Mouse (Mus musculus): ENCODE measurements around the gene Gm12695. TPM values are rescaled to one million over a fixed set of nuclear protein-coding genes. Genes with fewer than 3 reads are reported as not detected.
A peak's percentile ranks its signal among the peaks of the same experiment; 100 is the strongest.

The Gm12695 gene
- polyA plus RNA-seq, 1 experiment from 2014 or later, result not detected

DNA sequence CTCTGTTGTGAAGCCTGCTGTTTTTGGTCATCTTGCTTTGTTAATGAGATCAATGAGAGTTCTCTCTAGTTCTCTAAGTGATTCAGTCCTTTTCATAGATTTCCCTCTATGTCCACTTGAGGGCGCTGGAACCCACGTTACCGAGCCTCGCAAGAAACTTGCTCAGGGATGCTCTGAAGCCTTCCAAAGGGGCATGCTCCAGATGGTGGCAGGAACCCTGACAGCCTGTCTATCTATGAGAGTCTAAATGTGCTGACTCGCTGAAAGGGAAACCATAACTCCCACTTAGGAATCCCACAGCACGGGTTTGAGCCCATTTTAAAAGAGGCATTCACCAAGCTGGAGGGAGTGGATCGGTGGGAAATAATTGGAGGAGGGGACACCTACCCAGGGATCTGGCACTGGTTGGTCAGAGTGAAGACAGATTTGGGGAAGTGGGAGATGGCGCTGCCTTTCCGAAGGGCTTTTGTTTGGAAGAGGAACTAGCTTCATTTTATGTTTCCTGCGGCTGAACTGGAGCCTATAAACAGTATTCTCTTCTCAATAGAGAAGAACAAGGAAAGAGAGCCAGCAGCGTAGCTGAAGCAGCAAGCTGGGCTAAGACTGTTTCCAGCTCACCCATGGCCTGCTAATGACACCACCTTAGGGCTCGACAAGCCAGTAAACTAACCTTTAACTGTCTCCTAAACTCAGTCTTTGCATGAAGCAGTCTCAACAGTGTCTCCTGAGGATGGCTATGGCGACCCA, 88.2 kb downstream of the Gm12695 start:
- 39% methylated on average over 13 of the region's 13 CpGs for WGBS

DNA sequence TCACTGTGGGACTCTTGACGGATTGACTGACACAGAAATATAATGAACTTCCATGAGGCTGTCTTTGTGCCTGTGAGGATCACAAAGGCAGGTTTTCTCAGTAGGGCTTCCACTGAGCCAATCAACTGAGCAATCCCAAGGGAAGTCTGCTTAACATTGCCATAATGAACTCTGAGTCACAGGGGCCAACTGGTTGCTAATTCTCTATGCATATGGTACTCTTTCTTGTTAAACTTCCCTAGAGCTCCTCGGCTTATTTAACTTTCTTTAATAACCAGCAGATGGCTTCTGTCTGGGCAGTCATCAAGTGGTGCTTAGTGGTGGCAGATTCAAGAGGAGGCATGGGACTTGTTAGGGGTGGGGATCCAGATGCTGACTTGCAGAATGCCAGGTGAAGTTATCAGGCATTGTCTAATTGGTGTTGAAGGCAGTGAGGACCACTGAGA, 97.6 kb downstream of the Gm12695 start:
- no peak overlapping the region for H3K27ac ChIP-seq
- no peak for ATAC-seq (ENCODE audit: insufficient number of reproducible peaks, insufficient read depth, low FRiP score, low TSS enrichment, low read depth)
- no peak overlapping the region for H3K4me2 ChIP-seq

More for the DNA sequence above, 88.2 kb downstream of the Gm12695 start:
- Histone ChIP-seq H3K27ac (no peak overlapping the region), H3K4me2 (0 out of 2 replicates have a peak overlapping the region, but pooled peaks have one; percentile 28), H3K4me1 (peaks cover 8% of the 10 kb centered on the region), H3K27me3 (no peaks in the 10 kb centered on the region), H3K36me3 (no peaks in the 10 kb centered on the region), H3K9me3 (no peaks in the 10 kb centered on the region), H3K9ac (no peak overlapping the region), H3K4me3 (no peak overlapping the region)
- ATAC-seq (ENCODE audit: insufficient number of reproducible peaks, insufficient read depth, low FRiP score, low TSS enrichment, low read depth), result no peak

DNA sequence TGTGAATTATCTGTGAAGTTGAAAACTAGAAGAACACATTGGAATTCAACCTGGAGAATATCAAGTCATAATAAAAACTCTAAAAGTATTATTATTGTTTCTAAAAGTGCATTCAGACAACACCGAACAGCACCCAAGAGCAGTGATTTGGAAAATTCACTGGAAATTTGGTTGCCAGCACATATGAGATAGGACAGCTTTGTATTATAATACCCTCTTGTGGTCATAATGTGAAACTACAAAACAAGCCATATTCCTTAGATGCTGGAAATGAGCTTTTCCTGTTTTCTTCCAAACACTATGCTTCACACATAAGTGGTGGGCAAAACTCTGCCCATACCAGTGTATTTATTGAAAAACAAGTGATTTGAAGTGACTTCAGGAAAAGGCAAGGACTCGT, 101.5 kb downstream of the Gm12695 start:
- H3K4me3 ChIP-seq, result no peak overlapping the region
- no peak for ATAC-seq (ENCODE audit: insufficient number of reproducible peaks, insufficient read depth, low FRiP score, low TSS enrichment, low read depth)
- no peaks in the 10 kb centered on the region for H3K9me3 ChIP-seq
- no peaks in the 10 kb centered on the region for H3K36me3 ChIP-seq
- no peak overlapping the region for H3K9ac ChIP-seq
- peaks cover 6% of the 10 kb centered on the region; the same call in 1 of the 2 replicates for H3K4me1 ChIP-seq
- H3K27ac ChIP-seq, result no peak overlapping the region
- no peak overlapping the region for H3K4me2 ChIP-seq
- H3K27me3 ChIP-seq, result no peaks in the 10 kb centered on the region
- 32% methylated on average over 2 of the region's 2 CpGs for WGBS

More for the DNA sequence above, 97.6 kb downstream of the Gm12695 start:
- Histone ChIP-seq H3K36me3 (no peaks in the 10 kb centered on the region), H3K9me3 (no peaks in the 10 kb centered on the region), H3K4me3 (no peak overlapping the region), H3K27me3 (no peaks in the 10 kb centered on the region), H3K4me1 (peaks cover 4% of the 10 kb centered on the region; the same call in 1 of the 2 replicates), H3K9ac (no peak overlapping the region)
- WGBS, result 37% methylated on average over 2 of the region's 2 CpGs

DNA sequence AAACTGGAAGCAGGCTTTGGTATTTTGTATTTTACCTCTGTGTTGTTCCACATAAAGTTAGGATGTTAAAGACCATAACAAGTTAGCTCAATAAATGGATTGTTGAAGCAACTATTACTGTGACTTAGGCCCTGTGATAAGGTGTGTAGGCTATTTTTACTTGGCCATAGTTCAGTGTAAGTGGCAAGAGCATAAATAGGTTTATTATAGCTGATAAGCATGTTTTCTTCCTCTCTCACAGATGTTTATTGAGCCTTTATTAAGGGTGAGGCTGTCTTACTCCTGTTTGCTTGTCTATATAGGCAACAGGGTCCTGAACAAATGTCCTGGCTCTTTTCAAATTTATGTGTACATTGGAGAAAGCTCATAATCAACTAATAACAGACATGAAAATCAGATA, 104.0 kb downstream of the Gm12695 start:
- Histone ChIP-seq H3K4me1 (peaks cover 6% of the 10 kb centered on the region; the same call in 1 of the 2 replicates), H3K27ac (no peak overlapping the region), H3K9ac (no peak overlapping the region), H3K36me3 (no peaks in the 10 kb centered on the region), H3K27me3 (no peaks in the 10 kb centered on the region), H3K9me3 (no peaks in the 10 kb centered on the region), H3K4me2 (no peak overlapping the region), H3K4me3 (no peak overlapping the region)
- ATAC-seq (ENCODE audit: insufficient number of reproducible peaks, insufficient read depth, low FRiP score, low TSS enrichment, low read depth), result no peak

DNA sequence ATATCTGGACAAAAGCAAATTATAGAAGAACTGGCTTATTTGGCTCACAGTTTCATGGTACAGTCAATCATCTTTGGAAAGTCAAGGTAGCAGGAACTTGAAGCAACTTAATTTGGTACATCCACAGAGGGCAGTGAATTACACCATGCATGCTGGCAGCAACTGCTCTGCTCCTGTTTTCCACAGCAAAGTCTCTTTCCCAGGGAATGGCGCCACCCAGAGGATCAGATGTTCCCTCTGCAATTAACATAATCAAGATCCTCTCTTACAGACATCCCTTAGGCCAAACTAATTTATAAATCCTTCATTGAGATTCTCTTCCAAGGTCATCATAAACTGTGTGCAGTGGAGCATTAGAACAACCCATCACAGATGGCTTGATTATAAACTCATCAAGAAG, 104.8 kb downstream of the Gm12695 start:
- Histone ChIP-seq H3K4me3 (no peak overlapping the region), H3K27ac (no peak overlapping the region), H3K4me1 (peaks cover 6% of the 10 kb centered on the region; the same call in 1 of the 2 replicates), H3K9me3 (no peaks in the 10 kb centered on the region), H3K9ac (no peak overlapping the region), H3K27me3 (no peaks in the 10 kb centered on the region), H3K4me2 (no peak overlapping the region), H3K36me3 (no peaks in the 10 kb centered on the region)
- 15% methylated on average over 1 of the region's 1 CpGs for WGBS
- no peak for ATAC-seq (ENCODE audit: insufficient number of reproducible peaks, insufficient read depth, low FRiP score, low TSS enrichment, low read depth)

Other genes starting within 250 kb of the Gm12695 start
- 7.8 and 7.9 TPM in 2 replicates for gene Cyp2j6, start 231.5 kb downstream of the Gm12695 start, polyA plus RNA-seq (2015; fragmentation: Nextera tagmentation; extraction: Ambion mirVana)
- gene Cyp2j9, start 193.6 kb downstream of the Gm12695 start, polyA plus RNA-seq (2015; fragmentation: Nextera tagmentation; extraction: Ambion mirVana), result 2.3 and 2.4 TPM in 2 replicates
- gene Cyp2j5, start 121.0 kb downstream of the Gm12695 start, polyA plus RNA-seq (2015; fragmentation: Nextera tagmentation; extraction: Ambion mirVana), result not detected in 2 replicates